Mouse (Mus musculus) heart, adult 18-20 months (tissue): ENCODE results near the gene Zfand5. TPM values are rescaled to one million over a fixed set of nuclear protein-coding genes. Genes with fewer than 3 reads are reported as not detected.
"Not testable (repeated sequence)": the region's sequence is repeated elsewhere in the genome, so short reads cannot be mapped to it uniquely, and the experiment has no call there.

ENCODE experiments used
- DNase-seq, 2 experiments: peaks; one replicate each; pipeline ENCODE4 v3.0.0; 2021 to 2022; ENCODE audit warnings: mixed read lengths in 1 of 2
- long read RNA-seq, 2 experiments: library from polyadenylated mRNA; stranded (forward); transcript quantifications; one replicate each; pipeline ENCODE4 v2.0.0; 2021
- total RNA-seq, 2 experiments: library from RNA; stranded (reverse); gene quantifications; 2 replicates each; pipeline ENCODE4 v1.2.3; 2021

Gene Zfand5
- total RNA-seq: 100 to 1,000 TPM; 123 to 133 TPM
- long read RNA-seq, experiment 1, full-length matches to known transcripts: 107 of 113 reads
- long read RNA-seq, experiment 1, partial matches to known transcripts: 1 of 113 reads
- long read RNA-seq, experiment 1, other reads (novel, unspliced or antisense): 5 of 113 reads
- long read RNA-seq, experiment 2, full-length matches to known transcripts: 47 of 51 reads
- long read RNA-seq, experiment 2, partial matches to known transcripts: 0 of 51 reads
- long read RNA-seq, experiment 2, other reads (novel, unspliced or antisense): 4 of 51 reads

GRCm38 (mm10) chr19:21271741-21272654, at the start of gene Zfand5:
Zfand5 (plus strand) TSS chr19:21272278.
- DNase-seq: peak; percentile 99

GRCm38 (mm10) chr19:21227131-21227530, 44.9 kb upstream of the Zfand5 start:
- DNase-seq: peak; percentile 27 to 45

GRCm38 (mm10) chr19:21227754-21228153, 44.3 kb upstream of the Zfand5 start:
- DNase-seq: no peak

- DNase-seq: not testable (repeated sequence)
These were observed 23.3 kb upstream of the Zfand5 start for GRCm38 (mm10) chr19:21248730-21249129.

- DNase-seq: no peak
These were observed 18.2 kb upstream of the Zfand5 start for GRCm38 (mm10) chr19:21253846-21254245.

- no peak for DNase-seq
These were observed 16.2 kb upstream of the Zfand5 start for GRCm38 (mm10) chr19:21255920-21256319.

GRCm38 (mm10) chr19:21259453-21259852, 12.6 kb upstream of the Zfand5 start:
- DNase-seq: no peak

- DNase-seq: no peak
These were observed 11.8 kb upstream of the Zfand5 start for GRCm38 (mm10) chr19:21260280-21260679.

- no peak for DNase-seq
These were observed 892 bp upstream of the Zfand5 start for GRCm38 (mm10) chr19:21271186-21271585.

- peak; percentile 75 to 77 for DNase-seq
These were observed 692 bp downstream of the Zfand5 start for GRCm38 (mm10) chr19:21272655-21273284.

GRCm38 (mm10) chr19:21273440-21273839, 1.4 kb downstream of the Zfand5 start:
- peak in 1 of 2 experiments; percentile 25 for DNase-seq

- DNase-seq: peak; percentile 80 to 89
These were observed 2.1 kb downstream of the Zfand5 start for GRCm38 (mm10) chr19:21274181-21274591.

GRCm38 (mm10) chr19:21274714-21275113, 2.6 kb downstream of the Zfand5 start:
- DNase-seq: no peak

GRCm38 (mm10) chr19:21276317-21276716, 4.2 kb downstream of the Zfand5 start:
- DNase-seq: no peak

GRCm38 (mm10) chr19:21286421-21287097, 14.5 kb downstream of the Zfand5 start:
- no peak for DNase-seq

- DNase-seq: no peak
These were observed 25.3 kb downstream of the Zfand5 start for GRCm38 (mm10) chr19:21297411-21297810.

- no peak for DNase-seq
These were observed 29.7 kb downstream of the Zfand5 start for GRCm38 (mm10) chr19:21301787-21302186.

- DNase-seq: no peak
These were observed 35.7 kb downstream of the Zfand5 start for GRCm38 (mm10) chr19:21307755-21308154.

- DNase-seq: not testable (repeated sequence)
These were observed 38.3 kb downstream of the Zfand5 start for GRCm38 (mm10) chr19:21310364-21310763.

GRCm38 (mm10) chr19:21315701-21316100, 43.6 kb downstream of the Zfand5 start:
- no peak for DNase-seq

- DNase-seq: no peak
These were observed 47.5 kb downstream of the Zfand5 start for GRCm38 (mm10) chr19:21319618-21320017.

- DNase-seq: no peak
These were observed 53.3 kb downstream of the Zfand5 start for GRCm38 (mm10) chr19:21325333-21325732.
